Mouse (Mus musculus) left cerebral cortex, postnatal 10 days (tissue): ENCODE data around the gene Cuzd1. TPM values are rescaled to one million over a fixed set of nuclear protein-coding genes. Genes with fewer than 3 reads are reported as not detected.

ENCODE experiments used
- DNase-seq, 2 experiments: peaks; one replicate each; pipeline ENCODE4 v3.0.0; 2021 to 2022; ENCODE audit warnings: low spot score in 2 of 2, mixed read lengths in 1 of 2; ENCODE audit errors: extremely low spot score in 1 of 2
- intact Hi-C: fragments of 180-260 bp; cut with DNase I; formaldehyde crosslinking; loops from one replicate; pipeline ENCODE4 v1.15.1; 2025
- total RNA-seq, 2 experiments: library from RNA; stranded (reverse); gene quantifications; 2 replicates each; pipeline ENCODE4 v1.2.3; 2021

The Cuzd1 gene
- total RNA-seq, 2 experiments from 2014 or later: 0.30 to 0.49 TPM

DNA sequence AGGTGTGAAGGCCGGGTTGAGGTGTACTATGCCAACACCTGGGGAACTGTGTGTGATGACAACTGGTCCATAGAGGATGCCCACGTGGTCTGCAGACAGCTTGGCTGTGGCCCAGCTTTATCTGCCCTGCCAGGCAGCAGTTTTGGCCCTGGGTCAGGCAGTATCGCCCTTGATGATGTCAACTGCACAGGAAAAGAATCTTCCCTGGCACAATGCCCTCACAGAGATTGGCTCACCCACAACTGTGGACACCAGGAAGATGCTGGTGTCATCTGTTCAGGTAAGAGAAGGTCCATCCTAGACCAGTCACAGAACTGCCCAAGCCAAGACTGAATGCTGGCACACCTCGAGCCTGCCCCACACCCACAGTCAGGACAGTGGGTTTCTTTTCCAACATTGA lies 56.2 kb downstream of the Cuzd1 start:
- no peak for DNase-seq
- intact Hi-C loops: no loop called here

DNA sequence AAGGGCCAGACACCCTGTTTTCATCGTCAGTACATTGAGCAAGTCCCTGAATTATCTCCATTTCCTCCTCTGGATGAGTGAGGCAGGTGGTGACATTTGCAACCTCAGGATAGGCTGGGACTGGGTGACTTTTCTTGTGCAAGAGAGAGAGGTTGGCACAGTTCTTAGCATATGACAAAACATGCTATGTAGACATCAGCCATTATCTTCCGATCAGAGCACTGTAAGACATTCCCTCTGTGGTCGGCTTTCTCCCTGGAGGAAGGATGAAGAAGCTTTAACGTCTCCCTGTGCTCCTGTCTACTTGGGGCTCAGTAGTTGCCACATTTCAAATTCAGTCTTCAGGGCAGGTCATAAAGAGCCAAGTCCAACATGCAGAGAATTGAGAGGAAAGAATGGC lies 57.8 kb downstream of the Cuzd1 start:
- no peak for DNase-seq
- intact Hi-C loops: no loop called here

DNA sequence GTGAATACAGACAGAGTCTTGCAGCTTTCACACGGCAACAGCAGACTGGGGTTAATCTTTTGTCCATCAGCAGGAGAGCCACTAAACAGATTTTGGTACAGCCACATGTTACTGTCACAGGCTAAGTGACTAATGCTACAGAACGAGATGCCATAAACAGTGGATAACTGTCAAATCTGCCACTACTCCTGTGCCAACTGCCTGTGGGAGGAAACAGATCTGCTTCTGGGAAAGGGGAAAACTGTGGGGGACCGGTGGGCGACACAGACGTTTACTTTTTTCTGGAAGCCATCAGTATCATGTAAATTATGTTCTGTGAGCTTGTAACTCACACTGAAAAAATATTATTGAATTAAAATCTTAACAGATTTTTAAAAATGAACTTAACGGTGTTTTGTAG lies 61.1 kb downstream of the Cuzd1 start:
- DNase-seq: no peak
- intact Hi-C loops: no loop called here

Other genes starting within 250 kb of the Cuzd1 start
- gene 4933402N03Rik, start 176.0 kb downstream of the Cuzd1 start, total RNA-seq: not detected
- under 1 TPM; 0.04 to 0.08 TPM for gene 5430419D17Rik, start 147.9 kb downstream of the Cuzd1 start, total RNA-seq
- under 1 TPM in 1 of 2 experiments, not detected in 1; 0.75 TPM for gene Fam24b, start 7.2 kb upstream of the Cuzd1 start, total RNA-seq
- gene Fam24a, start 11.6 kb upstream of the Cuzd1 start, total RNA-seq: not detected
- 10 to 100 TPM; 27.1 to 34.8 TPM for gene 2310057M21Rik, start 40.5 kb upstream of the Cuzd1 start, total RNA-seq
- gene Pstk, start 48.8 kb upstream of the Cuzd1 start, total RNA-seq: 10 to 100 TPM; 33.4 TPM
- gene Ikzf5, start 88.2 kb upstream of the Cuzd1 start, total RNA-seq: 10 to 100 TPM; 49.1 to 52.4 TPM
- gene Acadsb, start 88.3 kb upstream of the Cuzd1 start, total RNA-seq: 10 to 100 TPM; 63.4 to 71.9 TPM
- not detected for gene Hmx3, start 220.6 kb upstream of the Cuzd1 start, total RNA-seq
- not detected for gene Hmx2, start 226.5 kb upstream of the Cuzd1 start, total RNA-seq
- 10 to 100 TPM; 56.1 to 57.0 TPM for gene Bub3, start 237.9 kb upstream of the Cuzd1 start, total RNA-seq